Mouse (Mus musculus): Measurements from ENCODE around the gene Sbsn. TPM values are rescaled to one million over a fixed set of nuclear protein-coding genes. Genes with fewer than 3 reads are reported as not detected.

Sbsn gene
- total RNA-seq, 1 experiment from 2014 or later = 5.8 TPM

- ATAC-seq (ENCODE audit: extremely low read depth, insufficient number of reproducible peaks, low FRiP score, poor library complexity, severe bottlenecking) = no peak
Observed at GRCm38 (mm10) chr7:30794921-30795320, 43.6 kb downstream of the Sbsn start.

GRCm38 (mm10) chr7:30796790-30797189 lies 45.5 kb downstream of the Sbsn start:
- ATAC-seq (ENCODE audit: extremely low read depth, insufficient number of reproducible peaks, low FRiP score, poor library complexity, severe bottlenecking) = no peak

- no peak for ATAC-seq (ENCODE audit: extremely low read depth, insufficient number of reproducible peaks, low FRiP score, poor library complexity, severe bottlenecking)
Observed at GRCm38 (mm10) chr7:30800653-30801052, 49.4 kb downstream of the Sbsn start.

- ATAC-seq (ENCODE audit: extremely low read depth, insufficient number of reproducible peaks, low FRiP score, poor library complexity, severe bottlenecking) = no peak
Observed at GRCm38 (mm10) chr7:30803256-30803655, 52.0 kb downstream of the Sbsn start.

- ATAC-seq (ENCODE audit: extremely low read depth, insufficient number of reproducible peaks, low FRiP score, poor library complexity, severe bottlenecking) = no peak
Observed at GRCm38 (mm10) chr7:30804026-30804715, 52.9 kb downstream of the Sbsn start.

Other genes with a start within 250 kb of the Sbsn start
- gene Arhgap33, start 216.4 kb upstream of the Sbsn start, total RNA-seq (2017) = 0.70 and 7.5 TPM in 2 replicates
- gene Hspb6, start 199.3 kb upstream of the Sbsn start, total RNA-seq (2017) = 3.7 and 5.3 TPM in 2 replicates
- gene Proser3, start 199.2 kb upstream of the Sbsn start, total RNA-seq (2017) = 6.8 and 7.8 TPM in 2 replicates
- 22.0 and 41.4 TPM in 2 replicates for gene Lin37, start 191.6 kb upstream of the Sbsn start, total RNA-seq (2017)
- 67.3 and 69.4 TPM in 2 replicates for gene U2af1l4, start 188.2 kb upstream of the Sbsn start, total RNA-seq (2017)
- 20.0 and 20.3 TPM in 2 replicates for gene Gm49396, start 188.1 kb upstream of the Sbsn start, total RNA-seq (2017)
- gene Psenen, start 187.8 kb upstream of the Sbsn start, total RNA-seq (2017) = 166 and 194 TPM in 2 replicates
- gene Igflr1, start 186.0 kb upstream of the Sbsn start, total RNA-seq (2017) = not detected in 2 replicates
- 36.5 and 64.7 TPM in 2 replicates for gene Kmt2b, start 162.7 kb upstream of the Sbsn start, total RNA-seq (2017)
- 3.0 and 3.3 TPM in 2 replicates for gene Zbtb32, start 152.6 kb upstream of the Sbsn start, total RNA-seq (2017)
- 0.49 TPM in 1 of 2 replicates, not detected in the other for gene Upk1a, start 138.6 kb upstream of the Sbsn start, total RNA-seq (2017)
- 190 and 241 TPM in 2 replicates for gene Cox6b1, start 125.3 kb upstream of the Sbsn start, total RNA-seq (2017)
- gene Etv2, start 115.6 kb upstream of the Sbsn start, total RNA-seq (2017) = not detected in 2 replicates
- gene Rbm42, start 101.2 kb upstream of the Sbsn start, total RNA-seq (2017) = 60.7 and 77.3 TPM in 2 replicates
- gene Haus5, start 86.5 kb upstream of the Sbsn start, total RNA-seq (2017) = 22.8 and 29.9 TPM in 2 replicates
- not detected in 2 replicates for gene Pmis2, start 79.9 kb upstream of the Sbsn start, total RNA-seq (2017)
- gene 2200002J24Rik, start 52.5 kb upstream of the Sbsn start, total RNA-seq (2017) = not detected in 2 replicates
- gene Atp4a, start 39.3 kb upstream of the Sbsn start, total RNA-seq (2017) = 0.58 TPM in 1 of 2 replicates, not detected in the other
- gene Tmem147, start 21.9 kb upstream of the Sbsn start, total RNA-seq (2017) = 8.3 and 15.1 TPM in 2 replicates
- gene Gapdhs, start 7.8 kb upstream of the Sbsn start, total RNA-seq (2017) = not detected in 2 replicates
- not detected in 2 replicates for gene Dmkn, start 12.3 kb downstream of the Sbsn start, total RNA-seq (2017)
- not detected in 2 replicates for gene Krtdap, start 36.4 kb downstream of the Sbsn start, total RNA-seq (2017)
- 0.35 and 0.37 TPM in 2 replicates for gene Ffar2, start 72.3 kb downstream of the Sbsn start, total RNA-seq (2017)
- 0.70 and 0.98 TPM in 2 replicates for gene Ffar3, start 104.7 kb downstream of the Sbsn start, total RNA-seq (2017)
- 25.6 and 25.8 TPM in 2 replicates for gene Ffar1, start 110.1 kb downstream of the Sbsn start, total RNA-seq (2017)
- gene Cd22, start 128.9 kb downstream of the Sbsn start, total RNA-seq (2017) = 493 and 656 TPM in 2 replicates
- 0.49 and 0.70 TPM in 2 replicates for gene Mag, start 163.4 kb downstream of the Sbsn start, total RNA-seq (2017)
- gene Hamp2, start 173.2 kb downstream of the Sbsn start, total RNA-seq (2017) = not detected in 2 replicates
- not detected in 2 replicates for gene Hamp, start 192.6 kb downstream of the Sbsn start, total RNA-seq (2017)
- gene Usf2, start 205.3 kb downstream of the Sbsn start, total RNA-seq (2017) = 178 and 186 TPM in 2 replicates
- 1.4 and 1.5 TPM in 2 replicates for gene Lsr, start 222.0 kb downstream of the Sbsn start, total RNA-seq (2017)
- 0.86 and 1.4 TPM in 2 replicates for gene Fam187b, start 222.3 kb downstream of the Sbsn start, total RNA-seq (2017)